17 mouse cellular contexts compared by ENCODE assay signal in the genomic region with DNA sequence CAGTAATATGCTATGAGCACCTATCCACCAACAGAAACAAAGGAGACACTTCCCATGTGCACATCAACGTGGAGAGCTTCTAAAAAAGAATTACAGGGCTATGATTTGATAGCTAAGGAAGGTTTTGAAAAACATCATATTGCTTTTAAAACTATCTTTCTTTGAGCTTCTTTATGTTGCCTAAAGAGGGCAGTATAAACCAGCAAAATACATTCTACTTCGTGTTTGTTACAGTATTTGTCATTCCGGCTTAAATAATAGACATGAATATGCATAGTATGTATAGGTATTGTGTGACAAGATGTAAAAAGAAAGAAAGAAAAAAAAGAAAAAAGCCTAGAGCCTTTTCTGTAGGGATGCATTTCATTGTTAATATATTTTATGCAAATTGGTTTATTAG.
DNase-seq lines count a peak whose midpoint lies in the region; ATAC-seq and TF ChIP-seq lines count a peak whose summit lies in the region.
"Had no signal": no experiment of that assay in that cellular context is flagged by ENCODE, and none has a peak within 500 bp of the region (broad histone marks: within the 10 kb centered on the region; RNA-seq: fewer than 3 reads in every experiment).

No protein-coding gene starts in this region.

- no peaks in the 10 kb centered on the region for H3K27me3 ChIP-seq in embryonic facial prominence, embryonic 11.5 days (ENCODE audit: control insufficient read depth, insufficient read depth, low read length)
- no peaks in the 10 kb centered on the region for H3K27me3 ChIP-seq in embryonic facial prominence, embryonic 10.5 days (replicated peaks; ENCODE audit: low read depth, poor library complexity, severe bottlenecking)
- no peaks in the 10 kb centered on the region for H3K27me3 ChIP-seq in midbrain, postnatal 0 days (ENCODE audit: insufficient read depth, low read length)
- no peaks in the 10 kb centered on the region for H3K27me3 ChIP-seq in midbrain, embryonic 15.5 days (replicated peaks)
- H3K27me3 ChIP-seq: embryonic facial prominence, embryonic 12.5 days; hindbrain, embryonic 12.5 days; neural tube, embryonic 12.5 days; stomach, embryonic 15.5 days had no signal

- no peaks in the 10 kb centered on the region for H3K4me1 ChIP-seq in embryonic facial prominence, embryonic 11.5 days (ENCODE audit: control insufficient read depth, insufficient read depth, low read length)
- H3K4me1 ChIP-seq in embryonic facial prominence, embryonic 10.5 days: no peaks in the 10 kb centered on the region
- no peaks in the 10 kb centered on the region for H3K4me1 ChIP-seq in midbrain, postnatal 0 days (ENCODE audit: insufficient read depth, low read length)
- H3K4me1 ChIP-seq in midbrain, embryonic 15.5 days: no peaks in the 10 kb centered on the region
- H3K4me1 ChIP-seq: embryonic facial prominence, embryonic 12.5 days; hindbrain, embryonic 12.5 days; neural tube, embryonic 12.5 days; stomach, embryonic 15.5 days had no signal

- WGBS in embryonic facial prominence, embryonic 11.5 days: 32% methylated on average over 3 of the region's 3 CpGs
- 38% methylated on average over 3 of the region's 3 CpGs for WGBS in embryonic facial prominence, embryonic 10.5 days
- WGBS in midbrain, postnatal 0 days: 18% methylated on average over 3 of the region's 3 CpGs
- WGBS in midbrain, embryonic 15.5 days: 26% methylated on average over 3 of the region's 3 CpGs

- H3K9me3 ChIP-seq in embryonic facial prominence, embryonic 11.5 days (replicated peaks; ENCODE audit: control insufficient read depth, low read length): no peaks in the 10 kb centered on the region
- H3K9me3 ChIP-seq in embryonic facial prominence, embryonic 10.5 days: no peaks in the 10 kb centered on the region
- no peaks in the 10 kb centered on the region for H3K9me3 ChIP-seq in midbrain, postnatal 0 days (ENCODE audit: low read length)
- no peaks in the 10 kb centered on the region for H3K9me3 ChIP-seq in midbrain, embryonic 15.5 days
- H3K9me3 ChIP-seq: embryonic facial prominence, embryonic 12.5 days; G1E; hindbrain, embryonic 12.5 days; neural tube, embryonic 12.5 days; stomach, embryonic 15.5 days had no signal

- ATAC-seq in embryonic facial prominence, embryonic 11.5 days (replicated peaks; ENCODE audit: insufficient number of reproducible peaks, low FRiP score, low TSS enrichment, low read depth): no peak
- no peak for ATAC-seq in midbrain, postnatal 0 days (ENCODE audit: low FRiP score)
- no peak for ATAC-seq in midbrain, embryonic 15.5 days (replicated peaks)
- no peak for ATAC-seq in cerebellum, adult (ENCODE audit: insufficient number of reproducible peaks, low FRiP score, low TSS enrichment)

- no peak overlapping the region for H3K4me2 ChIP-seq in embryonic facial prominence, embryonic 11.5 days (ENCODE audit: low read depth, low read length)
- no peak overlapping the region for H3K4me2 ChIP-seq in midbrain, postnatal 0 days (ENCODE audit: low read depth, low read length, poor library complexity, severe bottlenecking)
- H3K4me2 ChIP-seq in midbrain, embryonic 15.5 days: no peak overlapping the region
- H3K4me2 ChIP-seq: embryonic facial prominence, embryonic 12.5 days; hindbrain, embryonic 12.5 days; neural tube, embryonic 12.5 days; stomach, embryonic 15.5 days had no signal

- H3K4me3 ChIP-seq in embryonic facial prominence, embryonic 11.5 days (ENCODE audit: low read depth, low read length): no peak overlapping the region
- H3K4me3 ChIP-seq in embryonic facial prominence, embryonic 10.5 days: no peak overlapping the region
- H3K4me3 ChIP-seq in midbrain, postnatal 0 days (ENCODE audit: low read depth, low read length): no peak overlapping the region
- H3K4me3 ChIP-seq in midbrain, embryonic 15.5 days: no peak overlapping the region
- H3K4me3 ChIP-seq: embryonic facial prominence, embryonic 12.5 days; hindbrain, embryonic 12.5 days; neural tube, embryonic 12.5 days; stomach, embryonic 15.5 days had no signal

- peak; percentile 68 for TF ChIP-seq CTCF in midbrain, postnatal 0 days (IDR thresholded peaks at IDR 0.05)

- no peak overlapping the region for H3K27ac ChIP-seq in embryonic facial prominence, embryonic 11.5 days (replicated peaks; ENCODE audit: low read depth, low read length)
- no peak overlapping the region for H3K27ac ChIP-seq in embryonic facial prominence, embryonic 10.5 days (replicated peaks)
- no peak overlapping the region for H3K27ac ChIP-seq in midbrain, postnatal 0 days (ENCODE audit: low read depth, low read length)
- no peak overlapping the region for H3K27ac ChIP-seq in midbrain, embryonic 15.5 days
- H3K27ac ChIP-seq: embryonic facial prominence, embryonic 12.5 days; hindbrain, embryonic 12.5 days; neural tube, embryonic 12.5 days; stomach, embryonic 15.5 days had no signal

- H3K9ac ChIP-seq in embryonic facial prominence, embryonic 11.5 days (replicated peaks; ENCODE audit: low read length): no peak overlapping the region
- H3K9ac ChIP-seq in midbrain, postnatal 0 days (replicated peaks; ENCODE audit: low read length, poor library complexity, severe bottlenecking): no peak overlapping the region
- H3K9ac ChIP-seq in midbrain, embryonic 15.5 days: no peak overlapping the region
- H3K9ac ChIP-seq: embryonic facial prominence, embryonic 12.5 days; hindbrain, embryonic 12.5 days; neural tube, embryonic 12.5 days; stomach, embryonic 15.5 days had no signal

- no peaks in the 10 kb centered on the region for H3K36me3 ChIP-seq in embryonic facial prominence, embryonic 11.5 days (replicated peaks; ENCODE audit: control insufficient read depth, insufficient read depth, low read depth, low read length)
- no peaks in the 10 kb centered on the region for H3K36me3 ChIP-seq in embryonic facial prominence, embryonic 10.5 days (replicated peaks)
- peaks cover 10% of the 10 kb centered on the region for H3K36me3 ChIP-seq in midbrain, postnatal 0 days (ENCODE audit: insufficient read depth, low read length)
- peaks cover 7% of the 10 kb centered on the region; the same call in 1 of the 2 replicates for H3K36me3 ChIP-seq in midbrain, embryonic 15.5 days (replicated peaks)
- H3K36me3 ChIP-seq: embryonic facial prominence, embryonic 12.5 days; G1E; neural tube, embryonic 12.5 days; stomach, embryonic 15.5 days had no signal

- DNase-seq in embryonic facial prominence, embryonic 11.5 days (ENCODE audit: low spot score): peak; percentile 20
- DNase-seq in embryonic facial prominence, embryonic 10.5 days (ENCODE audit: low spot score): no peak
- peak; percentile 3 for DNase-seq in kidney, adult 9 months
- DNase-seq in kidney, adult 8-10 months: no peak
- no peak for DNase-seq in midbrain, postnatal 0 days (ENCODE audit: low spot score)
- DNase-seq in cerebellum, postnatal 14 days: no peak
- DNase-seq: adrenal gland, postnatal 10 days; cerebellum, postnatal 10 days; kidney, adult 2 months; thymus, postnatal 25 days had no signal

Comparison
In these comparisons a context has a peak if more than half of its experiments do, and no peak if none do; other contexts are left out.
1. DNase-seq: peak in embryonic facial prominence, embryonic 11.5 days (single experiment) and kidney, adult 9 months (single experiment); none in embryonic facial prominence, embryonic 10.5 days (single experiment), kidney, adult 8-10 months (0 of 2), midbrain, postnatal 0 days (single experiment) and cerebellum, postnatal 14 days (0 of 2).